Mouse (Mus musculus) hindbrain, embryonic 10.5 days (tissue): Measurements from ENCODE around the gene Dip2c. TPM values are rescaled to one million over a fixed set of nuclear protein-coding genes. Genes with fewer than 3 reads are reported as not detected.

Experiments
- DNase-seq: peaks from one replicate; pipeline ENCODE4 v3.0.0-alpha.2; 2017; ENCODE audit warnings: low spot score
- H3K27ac ChIP-seq: fragments of 300-500 bp; sonication (generic); 2 replicates; pipeline ENCODE4 v1.5.1; 2016; ENCODE audit warnings: mild to moderate bottlenecking, moderate library complexity
- H3K27me3 ChIP-seq: fragments of 300-500 bp; sonication (generic); 2 replicates; pipeline ENCODE4 v1.6.1; 2016; ENCODE audit warnings: mild to moderate bottlenecking; ENCODE audit not compliant: poor library complexity, insufficient read depth, severe bottlenecking
- H3K36me3 ChIP-seq: fragments of 300-500 bp; sonication (generic); 2 replicates; pipeline ENCODE4 v1.6.1; 2016; ENCODE audit warnings: mild to moderate bottlenecking, moderate library complexity
- H3K4me1 ChIP-seq: fragments of 300-500 bp; sonication (generic); replicated peaks from 2 replicates; pipeline ENCODE4 v1.6.1; 2016; ENCODE audit warnings: mild to moderate bottlenecking
- H3K4me3 ChIP-seq: fragments of 300-500 bp; sonication (generic); 2 replicates; pipeline ENCODE4 v1.5.1; 2016; ENCODE audit warnings: mild to moderate bottlenecking, moderate library complexity
- H3K9me3 ChIP-seq: fragments of 300-500 bp; sonication (generic); 2 replicates; pipeline ENCODE4 v1.6.1; 2016; ENCODE audit warnings: mild to moderate bottlenecking, moderate library complexity
- WGBS: fragments of 180-500 bp; shearing (Covaris S2); methylation state at CpG from one replicate; pipeline ENCODE4 v1.1.7; 2016; 5-methylcytosine and 5-hydroxymethylcytosine counted together
- polyA plus RNA-seq: library from polyadenylated mRNA; unstranded; fragments of >200 nt; fragmentation: Nextera tagmentation; extraction: Ambion mirVana; gene quantifications from 2 replicates; pipeline ENCODE4 v1.2.1, GENCODE M21; 2016

The Dip2c gene
- polyA plus RNA-seq, 1 experiment from 2014 or later = 5.8 TPM

DNA sequence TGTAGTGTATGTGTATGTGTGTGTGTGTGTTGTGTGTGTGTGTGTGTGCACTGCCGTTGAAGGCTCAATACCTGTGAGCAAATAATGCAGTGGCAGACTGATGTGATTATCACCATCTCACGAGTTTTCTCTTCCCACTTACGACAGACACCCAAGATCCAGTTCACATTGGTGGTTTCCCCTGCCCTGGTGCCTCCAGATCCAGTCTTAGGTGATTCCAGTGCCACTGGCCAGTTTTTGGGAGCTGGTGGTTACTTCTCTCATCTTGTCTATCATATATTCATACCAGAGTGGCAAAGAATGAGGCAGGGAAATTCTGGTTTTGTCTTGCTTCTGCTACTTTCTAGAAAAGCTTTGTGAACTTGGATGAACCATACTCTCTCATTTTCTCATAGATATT is 20.9 kb downstream of the Dip2c start:
- Histone ChIP-seq H3K27me3 (no peaks in the 10 kb centered on the region), H3K9me3 (no peaks in the 10 kb centered on the region), H3K4me3 (no peak overlapping the region), H3K4me1 (no peaks in the 10 kb centered on the region), H3K36me3 (no peaks in the 10 kb centered on the region), H3K27ac (no peak overlapping the region)
- 86% methylated on average over 3 of the region's 3 CpGs for WGBS
- no peak for DNase-seq

DNA sequence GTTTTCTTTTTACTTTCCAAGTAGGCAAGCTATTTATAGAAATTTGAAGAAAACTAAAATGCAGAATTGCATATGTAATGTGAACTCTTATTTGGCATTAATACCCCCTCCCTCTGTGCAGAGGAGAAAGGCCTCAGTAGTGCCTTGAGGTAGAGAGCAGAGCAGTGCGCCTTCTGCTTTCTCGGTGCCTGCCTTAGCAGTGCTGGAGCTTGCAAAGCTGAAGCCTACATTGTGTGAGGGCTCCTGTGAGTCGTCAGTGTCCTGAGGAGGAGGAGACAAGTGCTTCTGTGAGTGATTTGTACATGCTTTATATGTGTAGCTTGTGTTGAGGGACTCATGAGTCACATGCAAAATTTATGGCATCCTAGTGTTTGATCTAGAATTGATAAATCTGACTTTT is 21.4 kb downstream of the Dip2c start:
- Histone ChIP-seq H3K36me3 (no peaks in the 10 kb centered on the region), H3K4me3 (no peak overlapping the region), H3K9me3 (no peaks in the 10 kb centered on the region), H3K27me3 (no peaks in the 10 kb centered on the region), H3K4me1 (no peaks in the 10 kb centered on the region), H3K27ac (no peak overlapping the region)
- no peak for DNase-seq
- 71% methylated on average over 3 of the region's 3 CpGs for WGBS

DNA sequence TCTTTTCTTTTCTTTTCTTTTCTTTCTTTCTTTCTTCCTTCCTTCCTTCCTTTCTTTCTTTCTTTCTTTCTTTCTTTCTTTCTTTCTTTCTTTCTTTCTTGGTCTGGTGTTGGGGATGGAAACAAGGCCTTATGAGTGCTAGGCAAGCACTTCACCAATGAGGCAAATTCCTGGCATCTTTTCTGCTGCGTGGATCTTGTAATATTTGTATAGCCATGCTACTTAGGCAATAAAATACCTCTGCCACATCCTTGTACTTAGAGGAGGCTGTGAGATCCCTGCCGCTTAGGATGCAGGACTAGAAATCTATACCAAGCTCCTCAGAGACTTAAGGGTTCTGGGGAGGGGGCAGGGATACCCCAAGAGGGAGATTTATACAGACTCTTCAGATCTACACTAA is 23.3 kb downstream of the Dip2c start:
- Histone ChIP-seq H3K4me3 (no peak overlapping the region), H3K36me3 (no peaks in the 10 kb centered on the region), H3K4me1 (no peaks in the 10 kb centered on the region), H3K27me3 (no peaks in the 10 kb centered on the region), H3K9me3 (no peaks in the 10 kb centered on the region), H3K27ac (no peak overlapping the region)
- WGBS = 82% methylated on average over 2 of the region's 2 CpGs
- DNase-seq = no peak

GRCm38 (mm10) chr13:9308863-9309262 is 32.5 kb downstream of the Dip2c start:
- H3K36me3 ChIP-seq = no peaks in the 10 kb centered on the region
- H3K27ac ChIP-seq = no peak overlapping the region
- no peak for DNase-seq
- peaks cover 5% of the 10 kb centered on the region; the same call in 1 of the 2 replicates for H3K4me1 ChIP-seq
- WGBS = 48% methylated on average over 6 of the region's 6 CpGs
- no peaks in the 10 kb centered on the region for H3K9me3 ChIP-seq
- no peaks in the 10 kb centered on the region for H3K27me3 ChIP-seq
- H3K4me3 ChIP-seq = no peak overlapping the region

- Histone ChIP-seq H3K4me3 (no peak overlapping the region), H3K27me3 (no peaks in the 10 kb centered on the region), H3K27ac (no peak overlapping the region), H3K36me3 (no peaks in the 10 kb centered on the region), H3K4me1 (peaks cover 14% of the 10 kb centered on the region; the same call in 1 of the 2 replicates), H3K9me3 (no peaks in the 10 kb centered on the region)
- 82% methylated on average over 1 of the region's 1 CpGs for WGBS
- DNase-seq = no peak
Measured at GRCm38 (mm10) chr13:9310806-9311205, 34.5 kb downstream of the Dip2c start.

DNA sequence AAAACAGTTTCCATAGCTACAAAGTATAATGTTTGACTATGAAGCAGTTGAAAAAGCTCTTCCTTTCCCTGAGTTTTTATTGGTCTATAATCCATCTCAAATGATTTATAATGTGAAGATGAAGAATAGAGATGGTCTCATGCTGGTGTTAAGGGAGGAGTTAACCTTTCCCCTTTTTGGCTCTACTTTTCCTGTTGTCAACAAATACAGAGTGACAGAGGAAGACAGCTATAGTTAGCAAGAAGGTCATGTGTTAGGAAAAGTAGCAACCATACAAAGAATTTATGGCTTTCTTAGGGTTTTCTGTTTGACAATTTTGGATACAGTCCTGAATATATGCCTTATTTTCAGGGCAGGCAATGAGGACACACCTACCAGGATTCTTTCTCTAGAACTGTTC is 36.6 kb downstream of the Dip2c start:
- Histone ChIP-seq H3K36me3 (no peaks in the 10 kb centered on the region), H3K27ac (no peak overlapping the region), H3K4me3 (no peak overlapping the region), H3K4me1 (peaks cover 14% of the 10 kb centered on the region; the same call in 1 of the 2 replicates), H3K27me3 (no peaks in the 10 kb centered on the region), H3K9me3 (no peaks in the 10 kb centered on the region)
- no peak for DNase-seq

GRCm38 (mm10) chr13:9314099-9314712 is 37.9 kb downstream of the Dip2c start:
- Histone ChIP-seq H3K27me3 (no peaks in the 10 kb centered on the region), H3K36me3 (no peaks in the 10 kb centered on the region), H3K9me3 (no peaks in the 10 kb centered on the region), H3K4me1 (peaks cover 10% of the 10 kb centered on the region; the same call in 1 of the 2 replicates), H3K4me3 (no peak overlapping the region), H3K27ac (no peak overlapping the region)
- no peak for DNase-seq
- 81% methylated on average over 2 of the region's 2 CpGs for WGBS

DNA sequence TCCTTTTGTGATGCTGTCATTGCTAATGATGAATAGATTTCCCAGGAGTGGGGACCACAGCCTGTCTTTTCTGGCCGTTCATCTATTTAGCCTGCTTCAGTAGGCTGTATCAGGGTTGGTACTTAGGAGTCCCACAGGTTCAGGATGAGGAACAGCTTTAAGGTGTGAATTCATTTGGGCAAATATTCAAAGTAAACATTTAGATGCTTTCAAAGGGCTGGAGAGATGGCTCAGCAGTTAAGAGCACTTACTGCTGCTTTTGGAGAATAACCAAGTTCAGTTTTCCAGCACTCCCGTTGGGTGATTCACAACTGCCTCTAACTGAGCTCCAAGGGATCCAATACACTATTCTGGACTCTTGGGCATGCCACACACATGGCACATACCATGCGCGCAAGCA is 38.4 kb downstream of the Dip2c start:
- H3K27me3 ChIP-seq = no peaks in the 10 kb centered on the region
- H3K27ac ChIP-seq = no peak overlapping the region
- WGBS = 73% methylated on average over 4 of the region's 4 CpGs
- peaks cover 10% of the 10 kb centered on the region; the same call in 1 of the 2 replicates for H3K4me1 ChIP-seq
- DNase-seq = no peak
- H3K4me3 ChIP-seq = no peak overlapping the region
- H3K36me3 ChIP-seq = no peaks in the 10 kb centered on the region
- H3K9me3 ChIP-seq = no peaks in the 10 kb centered on the region

DNA sequence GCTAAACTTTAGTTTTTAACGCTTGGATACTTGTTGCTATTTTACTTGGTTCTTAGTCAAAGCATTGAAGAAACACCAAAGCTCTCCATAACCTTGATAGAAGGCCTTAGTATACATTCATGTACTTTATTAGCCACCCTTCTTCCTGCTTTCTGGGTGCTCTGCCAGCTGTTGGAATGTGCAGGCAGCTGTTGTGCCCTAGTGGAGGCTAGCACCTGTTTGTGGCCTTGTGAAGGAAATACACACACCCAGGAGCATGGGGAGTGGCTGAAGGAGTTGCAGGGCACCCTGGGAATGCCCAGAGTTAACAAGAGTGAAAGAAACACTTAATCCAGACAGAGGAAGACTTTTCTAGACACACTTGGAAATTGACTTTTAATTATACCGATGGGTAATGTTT is 43.4 kb downstream of the Dip2c start:
- 0 out of 2 replicates have a peak, but pooled peaks cover under 1% of the 10 kb centered on the region for H3K4me1 ChIP-seq
- WGBS = 91% methylated on average over 2 of the region's 2 CpGs
- H3K27ac ChIP-seq = no peak overlapping the region
- H3K36me3 ChIP-seq = no peaks in the 10 kb centered on the region
- no peak overlapping the region for H3K4me3 ChIP-seq
- H3K27me3 ChIP-seq = no peaks in the 10 kb centered on the region
- no peak for DNase-seq
- H3K9me3 ChIP-seq = no peaks in the 10 kb centered on the region

DNA sequence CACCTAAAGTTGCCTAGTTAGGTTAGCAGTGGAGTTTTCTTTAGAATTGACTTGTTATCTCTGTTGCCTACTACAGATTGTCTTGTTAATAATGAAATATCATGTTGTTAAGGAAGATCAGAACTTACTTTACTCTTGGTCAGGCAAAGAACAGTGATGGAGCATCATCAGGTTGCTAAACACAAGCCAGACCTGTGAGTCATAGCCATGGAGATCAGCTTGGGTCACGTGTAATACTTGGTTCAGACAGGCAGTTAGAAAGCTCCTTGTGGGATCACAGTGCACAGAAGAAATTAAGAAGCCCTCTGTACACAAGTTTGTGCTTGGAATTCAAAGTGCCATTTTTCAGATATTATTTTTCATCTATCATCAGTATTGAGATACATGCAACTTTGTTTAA is 48.9 kb downstream of the Dip2c start:
- no peaks in the 10 kb centered on the region for H3K36me3 ChIP-seq
- no peak overlapping the region for H3K4me3 ChIP-seq
- H3K27me3 ChIP-seq = no peaks in the 10 kb centered on the region
- no peak for DNase-seq
- 85% methylated on average over 1 of the region's 1 CpGs for WGBS
- H3K9me3 ChIP-seq = no peaks in the 10 kb centered on the region
- H3K4me1 ChIP-seq = peaks cover 11% of the 10 kb centered on the region
- no peak overlapping the region for H3K27ac ChIP-seq

- Histone ChIP-seq H3K4me3 (no peak overlapping the region), H3K4me1 (peaks cover 11% of the 10 kb centered on the region), H3K27ac (no peak overlapping the region; the same call in 1 of the 2 replicates), H3K36me3 (no peaks in the 10 kb centered on the region), H3K9me3 (no peaks in the 10 kb centered on the region), H3K27me3 (no peaks in the 10 kb centered on the region)
- 56% methylated on average over 1 of the region's 1 CpGs for WGBS
- DNase-seq = peak; percentile 41
Measured at GRCm38 (mm10) chr13:9329307-9329915, 53.1 kb downstream of the Dip2c start.

- Histone ChIP-seq H3K36me3 (no peaks in the 10 kb centered on the region), H3K27ac (no peak overlapping the region), H3K4me1 (peaks cover 11% of the 10 kb centered on the region), H3K4me3 (no peak overlapping the region), H3K27me3 (no peaks in the 10 kb centered on the region), H3K9me3 (no peaks in the 10 kb centered on the region)
- no peak for DNase-seq
Measured at GRCm38 (mm10) chr13:9333187-9333586, 56.9 kb downstream of the Dip2c start.

- 91% methylated on average over 4 of the region's 4 CpGs for WGBS
- Histone ChIP-seq H3K27me3 (no peaks in the 10 kb centered on the region), H3K9me3 (no peaks in the 10 kb centered on the region), H3K27ac (no peak overlapping the region), H3K4me3 (no peak overlapping the region), H3K36me3 (no peaks in the 10 kb centered on the region), H3K4me1 (no peaks in the 10 kb centered on the region)
- DNase-seq = no peak
Measured at GRCm38 (mm10) chr13:9340293-9340692, 64.0 kb downstream of the Dip2c start.

GRCm38 (mm10) chr13:9342696-9343095 is 66.4 kb downstream of the Dip2c start:
- H3K36me3 ChIP-seq = no peaks in the 10 kb centered on the region
- H3K9me3 ChIP-seq = no peaks in the 10 kb centered on the region
- H3K27me3 ChIP-seq = no peaks in the 10 kb centered on the region
- no peak overlapping the region for H3K4me3 ChIP-seq
- H3K4me1 ChIP-seq = no peaks in the 10 kb centered on the region
- no peak for DNase-seq
- 90% methylated on average over 1 of the region's 1 CpGs for WGBS
- no peak overlapping the region for H3K27ac ChIP-seq
